Mouse (Mus musculus) cerebellum, adult 2 months (tissue): Measurements from ENCODE around the gene 1520401A03Rik.

Source experiments
- CTCF ChIP-seq: fragments of 200-500 bp; IDR thresholded peaks from 2 replicates; pipeline ENCODE4 v1.5.1; 2011; ENCODE audit warnings: low read depth, mild to moderate bottlenecking, control low read depth, low read length, moderate library complexity, borderline replicate concordance; ENCODE audit not compliant: insufficient read depth
- POLR2A ChIP-seq: fragments of 200-500 bp; IDR thresholded peaks from 2 replicates; pipeline ENCODE4 v1.6.1; 2011; ENCODE audit warnings: low read length, control low read depth, borderline replicate concordance; ENCODE audit not compliant: insufficient read depth

- no peak for TF ChIP-seq CTCF
- no peak for TF ChIP-seq POLR2A
These were observed 23.2 kb downstream of the 1520401A03Rik start for GRCm38 (mm10) chr17:23699131-23700077.
